Mouse (Mus musculus) small intestine, adult 2 months (tissue): ENCODE measurements around the gene Zfp1.

Experiments
- CTCF ChIP-seq: fragments of 200-500 bp; IDR thresholded peaks from 2 replicates; pipeline ENCODE4 v1.5.1; 2012; ENCODE audit warnings: low read depth, mild to moderate bottlenecking, control low read depth, inconsistent platforms, low read length, moderate library complexity, mixed read lengths; ENCODE audit not compliant: insufficient replicate concordance, insufficient read length; ENCODE audit errors: extremely low read depth
- POLR2A ChIP-seq: fragments of 200-500 bp; IDR thresholded peaks from 2 replicates; pipeline ENCODE4 v1.6.1; 2012; ENCODE audit warnings: low read depth, mild to moderate bottlenecking, control low read depth, inconsistent platforms, low read length, moderate library complexity

DNA sequence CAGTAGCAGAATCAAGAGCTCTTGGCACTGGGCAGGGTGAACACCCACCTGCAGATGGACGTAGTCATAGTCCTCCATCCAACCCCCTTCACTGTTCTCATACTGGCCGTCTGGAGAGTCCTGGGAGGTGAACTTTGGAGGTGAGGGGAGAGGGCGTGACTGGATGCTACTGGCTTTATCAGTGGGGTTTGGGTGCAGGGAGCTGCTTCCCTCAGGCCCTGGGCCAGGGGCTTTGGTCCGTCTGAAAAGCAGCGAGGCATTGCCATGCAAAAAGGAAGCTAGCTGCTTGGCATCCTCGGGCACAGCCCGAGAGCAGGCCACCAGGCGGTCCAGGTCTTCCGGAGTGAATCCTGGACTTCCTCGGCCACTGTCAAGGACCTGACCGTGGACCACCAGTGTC lies 70.1 kb downstream of the Zfp1 start:
- no peak for TF ChIP-seq CTCF
- TF ChIP-seq POLR2A, result no peak
